Mouse (Mus musculus): ENCODE results near the gene Snai1. TPM values are rescaled to one million over a fixed set of nuclear protein-coding genes. Genes with fewer than 3 reads are reported as not detected.
A peak's percentile ranks its signal among the peaks of the same experiment; 100 is the strongest.

The Snai1 gene
- polyA plus RNA-seq, 1 experiment: 48.1 TPM

GRCm38 (mm10) chr2:167570815-167571214 is 32.8 kb downstream of the Snai1 start:
- H3K36me3 ChIP-seq (ENCODE audit: control insufficient read depth, insufficient read depth): no peaks in the 10 kb centered on the region
- H3K79me2 ChIP-seq (ENCODE audit: control insufficient read depth, insufficient read depth): peaks cover 13% of the 10 kb centered on the region
- peak overlapping the region; percentile 14 for H3ac ChIP-seq (ENCODE audit: control insufficient read depth, insufficient read length, low read depth)
- no peak overlapping the region for H3K4me3 ChIP-seq (ENCODE audit: insufficient read depth, poor library complexity, severe bottlenecking)
- H3K27me3 ChIP-seq (ENCODE audit: control insufficient read depth, insufficient read depth, insufficient read length): no peaks in the 10 kb centered on the region
- H3K79me3 ChIP-seq (ENCODE audit: low read depth): no peaks in the 10 kb centered on the region
- TF ChIP-seq CEBPB (IDR thresholded peaks at IDR 0.05; ENCODE audit: low read depth) (no peak), MYOD1 (IDR thresholded peaks at IDR 0.05; ENCODE audit: control insufficient read depth, insufficient read length, low read depth) (no peak), CTCF (IDR thresholded peaks at IDR 0.05; ENCODE audit: control insufficient read depth, insufficient read depth, insufficient read length) (no peak), MAX (IDR thresholded peaks at IDR 0.05) (no peak)

GRCm38 (mm10) chr2:167571442-167572220 is 33.6 kb downstream of the Snai1 start:
- no peaks in the 10 kb centered on the region for H3K79me3 ChIP-seq (ENCODE audit: low read depth)

GRCm38 (mm10) chr2:167574814-167575213 is 36.8 kb downstream of the Snai1 start:
- H3K79me3 ChIP-seq (ENCODE audit: low read depth): no peaks in the 10 kb centered on the region
- H3K79me2 ChIP-seq (ENCODE audit: control insufficient read depth, insufficient read depth): no peaks in the 10 kb centered on the region
- no peak overlapping the region for H3K4me3 ChIP-seq (ENCODE audit: insufficient read depth, poor library complexity, severe bottlenecking)
- H3K36me3 ChIP-seq (ENCODE audit: control insufficient read depth, insufficient read depth): no peaks in the 10 kb centered on the region
- H3ac ChIP-seq (ENCODE audit: control insufficient read depth, insufficient read length, low read depth): peak overlapping the region; percentile 43
- H3K27me3 ChIP-seq (ENCODE audit: control insufficient read depth, insufficient read depth, insufficient read length): no peaks in the 10 kb centered on the region
- peak; percentile 89 for TF ChIP-seq FOSL1 (IDR thresholded peaks at IDR 0.05; ENCODE audit: insufficient read depth, low read length, poor library complexity, severe bottlenecking)
- peak; percentile 79 for TF ChIP-seq CEBPB (IDR thresholded peaks at IDR 0.05; ENCODE audit: low read depth)
- peak; percentile 94 for TF ChIP-seq MAX (IDR thresholded peaks at IDR 0.05)
- peak; percentile 79 for TF ChIP-seq MYOD1 (IDR thresholded peaks at IDR 0.05; ENCODE audit: control insufficient read depth, insufficient read length, low read depth)
- TF ChIP-seq USF1 (IDR thresholded peaks at IDR 0.05; ENCODE audit: low read depth): no peak
- TF ChIP-seq CTCF (IDR thresholded peaks at IDR 0.05; ENCODE audit: control insufficient read depth, insufficient read depth, insufficient read length): no peak

More at GRCm38 (mm10) chr2:167571442-167572220, 33.6 kb downstream of the Snai1 start:
- Histone ChIP-seq H3ac (ENCODE audit: control insufficient read depth, insufficient read length, low read depth) (no peak overlapping the region), H3K27me3 (ENCODE audit: control insufficient read depth, insufficient read depth, insufficient read length) (no peaks in the 10 kb centered on the region), H3K4me3 (ENCODE audit: insufficient read depth, poor library complexity, severe bottlenecking) (no peak overlapping the region), H3K36me3 (ENCODE audit: control insufficient read depth, insufficient read depth) (no peaks in the 10 kb centered on the region), H3K79me2 (ENCODE audit: control insufficient read depth, insufficient read depth) (peaks cover 10% of the 10 kb centered on the region)
- TF ChIP-seq MYOG (IDR thresholded peaks at IDR 0.05; ENCODE audit: control insufficient read depth, extremely low read depth, insufficient read length): no peak
- TF ChIP-seq MAX (IDR thresholded peaks at IDR 0.05): no peak
- TF ChIP-seq FOSL1 (IDR thresholded peaks at IDR 0.05; ENCODE audit: insufficient read depth, low read length, poor library complexity, severe bottlenecking): no peak
- TF ChIP-seq CTCF (IDR thresholded peaks at IDR 0.05; ENCODE audit: control insufficient read depth, insufficient read depth, insufficient read length): no peak
- TF ChIP-seq CEBPB (IDR thresholded peaks at IDR 0.05; ENCODE audit: low read depth): no peak
- TF ChIP-seq USF1 (IDR thresholded peaks at IDR 0.05; ENCODE audit: low read depth): no peak
- no peak for TF ChIP-seq MYOD1 (IDR thresholded peaks at IDR 0.05; ENCODE audit: control insufficient read depth, insufficient read length, low read depth)

- no peaks in the 10 kb centered on the region for H3K79me3 ChIP-seq (ENCODE audit: low read depth)
- no peak for TF ChIP-seq MAX (IDR thresholded peaks at IDR 0.05)
- TF ChIP-seq FOSL1 (IDR thresholded peaks at IDR 0.05; ENCODE audit: insufficient read depth, low read length, poor library complexity, severe bottlenecking): no peak
- no peak for TF ChIP-seq CEBPB (IDR thresholded peaks at IDR 0.05; ENCODE audit: low read depth)
- TF ChIP-seq USF1 (IDR thresholded peaks at IDR 0.05; ENCODE audit: low read depth): no peak
- TF ChIP-seq CTCF (IDR thresholded peaks at IDR 0.05; ENCODE audit: control insufficient read depth, insufficient read depth, insufficient read length): no peak
- TF ChIP-seq MYOD1 (IDR thresholded peaks at IDR 0.05; ENCODE audit: control insufficient read depth, insufficient read length, low read depth): no peak
- no peak for TF ChIP-seq MYOG (IDR thresholded peaks at IDR 0.05; ENCODE audit: control insufficient read depth, extremely low read depth, insufficient read length)
- H3K27me3 ChIP-seq (ENCODE audit: control insufficient read depth, insufficient read depth, insufficient read length): no peaks in the 10 kb centered on the region
- no peaks in the 10 kb centered on the region for H3K79me2 ChIP-seq (ENCODE audit: control insufficient read depth, insufficient read depth)
- no peak overlapping the region for H3K4me3 ChIP-seq (ENCODE audit: insufficient read depth, poor library complexity, severe bottlenecking)
- peak overlapping the region; percentile 38 for H3ac ChIP-seq (ENCODE audit: control insufficient read depth, insufficient read length, low read depth)
- no peaks in the 10 kb centered on the region for H3K36me3 ChIP-seq (ENCODE audit: control insufficient read depth, insufficient read depth)
Observed at GRCm38 (mm10) chr2:167575581-167575980, 37.6 kb downstream of the Snai1 start.

- Histone ChIP-seq H3K36me3 (ENCODE audit: control insufficient read depth, insufficient read depth) (no peaks in the 10 kb centered on the region), H3ac (ENCODE audit: control insufficient read depth, insufficient read length, low read depth) (peak overlapping the region; percentile 38), H3K79me2 (ENCODE audit: control insufficient read depth, insufficient read depth) (no peaks in the 10 kb centered on the region), H3K79me3 (ENCODE audit: low read depth) (no peaks in the 10 kb centered on the region), H3K4me3 (ENCODE audit: insufficient read depth, poor library complexity, severe bottlenecking) (no peak overlapping the region), H3K27me3 (ENCODE audit: control insufficient read depth, insufficient read depth, insufficient read length) (no peaks in the 10 kb centered on the region)
- TF ChIP-seq FOSL1 (IDR thresholded peaks at IDR 0.05; ENCODE audit: insufficient read depth, low read length, poor library complexity, severe bottlenecking) (peak; percentile 22), MYOG (IDR thresholded peaks at IDR 0.05; ENCODE audit: control insufficient read depth, extremely low read depth, insufficient read length) (no peak), USF1 (IDR thresholded peaks at IDR 0.05; ENCODE audit: low read depth) (no peak)
Observed at GRCm38 (mm10) chr2:167576121-167576620, 38.2 kb downstream of the Snai1 start.
